Mouse (Mus musculus) forebrain, embryonic 14.5 days (tissue): ENCODE measurements around the gene Gm10282. TPM values are rescaled to one million over a fixed set of nuclear protein-coding genes. Genes with fewer than 3 reads are reported as not detected.

Experiments used
- ATAC-seq: fragments of 200-750 bp; cut with Nextera tagmentation; 2 replicates; pipeline ENCODE4 v1.8.0; 2017; ENCODE audit warnings: mild to moderate bottlenecking, moderate library complexity
- DNase-seq: peaks from one replicate; pipeline ENCODE4 v3.0.0-alpha.2; 2015; ENCODE audit warnings: low spot score
- H3K27ac ChIP-seq: fragments of 300-500 bp; sonication (generic); 2 replicates; pipeline ENCODE4 v1.5.1; 2014; ENCODE audit warnings: low read depth, mild to moderate bottlenecking, control low read depth, low read length, moderate library complexity
- H3K27me3 ChIP-seq: fragments of 300-500 bp; sonication (generic); replicated peaks from 2 replicates; pipeline ENCODE4 v1.6.1; 2014; ENCODE audit warnings: low read length, control low read depth, mixed read lengths; ENCODE audit not compliant: control insufficient read depth, insufficient read depth
- H3K36me3 ChIP-seq: fragments of 300-500 bp; sonication (generic); 2 replicates; pipeline ENCODE4 v1.6.1; 2014; ENCODE audit warnings: low read length, control low read depth; ENCODE audit not compliant: control insufficient read depth, insufficient read depth
- H3K4me1 ChIP-seq: fragments of 300-500 bp; sonication (generic); 2 replicates; pipeline ENCODE4 v1.6.1; 2014; ENCODE audit warnings: antibody characterized with exemption, low read length, control low read depth; ENCODE audit not compliant: control insufficient read depth, insufficient read depth
- H3K4me2 ChIP-seq: fragments of 300-500 bp; sonication (generic); 2 replicates; pipeline ENCODE4 v1.6.1; 2014; ENCODE audit warnings: mild to moderate bottlenecking, control low read depth, low read length
- H3K4me3 ChIP-seq: fragments of 300-500 bp; sonication (generic); 2 replicates; pipeline ENCODE4 v1.5.1; 2014; ENCODE audit warnings: low read depth, low read length, control low read depth
- H3K9ac ChIP-seq: fragments of 300-500 bp; sonication (generic); 2 replicates; pipeline ENCODE4 v1.6.1; 2014; ENCODE audit warnings: mild to moderate bottlenecking, low read length, control low read depth, moderate library complexity
- H3K9me3 ChIP-seq: fragments of 300-500 bp; sonication (generic); replicated peaks from 2 replicates; pipeline ENCODE4 v1.6.1; 2016; ENCODE audit warnings: low read length, control low read depth, mixed read lengths; ENCODE audit not compliant: control insufficient read depth
- whole genome bisulfite sequencing: fragments of 180-500 bp; shearing (Covaris S2); extraction: QIAGEN DNeasy Blood & Tissue Kit; methylation state at CpG from one replicate; pipeline ENCODE4 v1.1.7; 2014; 5-methylcytosine and 5-hydroxymethylcytosine counted together
- polyA plus RNA-seq: library from polyadenylated mRNA; unstranded; fragments of >200 nt; fragmentation: Nextera tagmentation; extraction: Ambion mirVana; gene quantifications from 2 replicates; pipeline ENCODE4 v1.2.1, GENCODE M21; 2014

Gm10282 gene
- polyA plus RNA-seq, 1 experiment from 2014 or later: 31.0 TPM

DNA sequence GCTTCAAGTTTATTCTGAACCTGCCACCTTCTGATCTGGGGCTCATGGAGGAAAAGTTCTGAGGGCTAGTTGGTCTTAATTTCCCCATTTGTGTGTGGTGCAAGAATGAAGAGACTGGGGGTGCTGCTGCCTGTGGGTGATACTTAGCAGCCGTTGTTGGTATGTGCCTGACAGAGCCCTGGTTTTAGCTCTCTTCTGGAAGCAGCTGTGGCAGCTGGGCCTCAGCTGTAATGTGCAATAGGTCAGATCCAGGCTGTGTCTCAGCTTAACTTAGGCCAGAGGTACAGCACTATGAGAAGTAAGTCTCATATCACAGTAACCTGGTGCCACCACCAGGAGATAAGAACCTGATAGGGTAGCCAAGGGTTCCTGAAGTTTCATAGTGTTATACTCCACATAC lies 42.5 kb upstream of the Gm10282 start:
- WGBS: 84% methylated on average over 1 of the region's 1 CpGs
- no peaks in the 10 kb centered on the region for H3K9me3 ChIP-seq
- no peaks in the 10 kb centered on the region for H3K27me3 ChIP-seq
- H3K27ac ChIP-seq: no peak overlapping the region
- no peak overlapping the region for H3K4me2 ChIP-seq
- ATAC-seq: no peak
- H3K4me3 ChIP-seq: no peak overlapping the region
- H3K36me3 ChIP-seq: peaks cover 66% of the 10 kb centered on the region
- no peak overlapping the region for H3K9ac ChIP-seq
- H3K4me1 ChIP-seq: no peaks in the 10 kb centered on the region
- no peak for DNase-seq

- WGBS: 74% methylated on average over 4 of the region's 4 CpGs
- H3K4me3 ChIP-seq: no peak overlapping the region
- no peak overlapping the region for H3K27ac ChIP-seq
- H3K36me3 ChIP-seq: peaks cover 85% of the 10 kb centered on the region
- H3K4me1 ChIP-seq: no peaks in the 10 kb centered on the region
- H3K4me2 ChIP-seq: no peak overlapping the region
- ATAC-seq (no peak), DNase-seq (no peak)
- H3K27me3 ChIP-seq: no peaks in the 10 kb centered on the region
- no peaks in the 10 kb centered on the region for H3K9me3 ChIP-seq
- no peak overlapping the region for H3K9ac ChIP-seq
Observed at GRCm38 (mm10) chr8:72343725-72344124, 38.7 kb upstream of the Gm10282 start.

DNA sequence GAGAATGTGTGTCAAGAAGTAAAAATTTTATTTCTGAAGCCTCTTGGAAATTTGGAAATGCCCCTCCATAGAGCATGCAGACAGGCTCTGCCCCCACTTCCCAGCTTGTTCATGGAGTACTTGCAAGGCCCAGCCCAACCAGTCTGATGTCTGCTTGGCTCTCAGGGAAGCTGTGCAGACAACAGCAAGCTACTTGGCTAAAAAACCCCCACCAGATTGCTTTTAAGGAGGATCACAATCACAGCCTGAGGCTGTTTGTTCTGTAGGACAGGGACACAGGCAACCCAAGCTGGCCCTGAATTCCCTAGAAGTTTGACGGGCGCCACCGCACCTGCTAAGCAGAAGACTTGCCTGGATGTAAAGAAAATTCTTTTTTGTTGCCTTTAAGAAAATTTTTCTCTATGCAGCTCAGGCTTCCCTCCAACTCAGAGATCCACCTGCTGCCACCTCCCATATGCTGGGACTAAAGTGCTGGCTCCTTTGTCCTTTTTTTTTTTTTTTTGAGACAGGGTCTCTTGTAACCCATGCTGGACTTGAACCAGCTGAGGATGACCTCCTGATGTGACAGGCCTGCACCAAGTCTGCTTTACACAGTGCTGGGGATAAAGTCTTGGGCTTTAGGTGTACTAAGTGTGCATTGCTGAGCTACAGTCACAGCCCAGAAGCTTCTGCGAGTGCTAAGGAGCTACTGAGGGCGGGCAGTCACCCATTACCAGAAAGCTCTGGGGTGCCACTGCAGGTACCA lies 37.7 kb upstream of the Gm10282 start:
- peaks cover 89% of the 10 kb centered on the region for H3K36me3 ChIP-seq
- ATAC-seq (no peak), DNase-seq (no peak)
- H3K4me3 ChIP-seq: no peak overlapping the region
- H3K9me3 ChIP-seq: no peaks in the 10 kb centered on the region
- no peaks in the 10 kb centered on the region for H3K4me1 ChIP-seq
- WGBS: 92% methylated on average over 5 of the region's 5 CpGs
- H3K27me3 ChIP-seq: no peaks in the 10 kb centered on the region
- no peak overlapping the region for H3K9ac ChIP-seq
- H3K27ac ChIP-seq: no peak overlapping the region
- no peak overlapping the region for H3K4me2 ChIP-seq

GRCm38 (mm10) chr8:72337034-72337433 lies 32.0 kb upstream of the Gm10282 start:
- ATAC-seq: no peak
- H3K4me1 ChIP-seq: no peaks in the 10 kb centered on the region
- peaks cover 67% of the 10 kb centered on the region for H3K36me3 ChIP-seq
- no peak overlapping the region for H3K9ac ChIP-seq
- no peak overlapping the region for H3K4me2 ChIP-seq
- H3K27me3 ChIP-seq: no peaks in the 10 kb centered on the region
- H3K4me3 ChIP-seq: no peak overlapping the region
- H3K9me3 ChIP-seq: no peaks in the 10 kb centered on the region
- no peak overlapping the region for H3K27ac ChIP-seq
- DNase-seq: no peak

GRCm38 (mm10) chr8:72336273-72336672 lies 31.2 kb upstream of the Gm10282 start:
- Histone ChIP-seq H3K36me3 (peaks cover 62% of the 10 kb centered on the region), H3K4me1 (no peaks in the 10 kb centered on the region), H3K9me3 (no peaks in the 10 kb centered on the region), H3K27me3 (no peaks in the 10 kb centered on the region), H3K27ac (no peak overlapping the region), H3K4me3 (no peak overlapping the region), H3K4me2 (no peak overlapping the region), H3K9ac (no peak overlapping the region)
- WGBS: 84% methylated on average over 2 of the region's 2 CpGs
- no peak for ATAC-seq
- DNase-seq: no peak

DNA sequence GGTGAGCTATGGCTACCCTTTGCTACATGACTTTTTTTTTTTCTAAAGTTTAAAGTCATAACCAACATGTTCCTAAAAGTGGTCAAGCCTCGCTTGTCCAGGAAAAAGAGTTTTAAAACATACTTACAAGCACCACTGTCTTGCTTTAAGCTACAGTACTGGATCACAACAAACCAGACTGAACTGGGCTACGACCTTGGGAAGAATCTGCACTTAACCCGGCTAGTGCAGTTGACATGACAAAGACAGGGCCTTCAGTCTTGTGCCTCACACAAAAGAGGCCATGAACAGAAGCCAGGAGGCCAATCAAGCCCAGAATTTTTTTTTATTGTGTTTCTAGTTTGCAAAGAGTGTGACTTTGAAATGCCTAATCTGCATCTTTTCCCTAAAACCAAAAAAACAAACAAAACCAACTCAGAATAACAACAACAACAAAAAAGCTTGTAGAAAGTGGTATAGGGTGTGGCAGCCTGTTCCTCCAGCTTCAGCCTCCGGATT lies 29.1 kb upstream of the Gm10282 start:
- Histone ChIP-seq H3K4me2 (no peak overlapping the region), H3K4me1 (no peaks in the 10 kb centered on the region), H3K4me3 (no peak overlapping the region), H3K27ac (no peak overlapping the region), H3K9ac (no peak overlapping the region), H3K36me3 (peaks cover 41% of the 10 kb centered on the region), H3K27me3 (no peaks in the 10 kb centered on the region), H3K9me3 (no peaks in the 10 kb centered on the region)
- 71% methylated on average over 4 of the region's 4 CpGs for WGBS
- no peak for ATAC-seq
- no peak for DNase-seq

- no peak overlapping the region for H3K9ac ChIP-seq
- ATAC-seq (no peak), DNase-seq (no peak)
- no peaks in the 10 kb centered on the region for H3K27me3 ChIP-seq
- no peaks in the 10 kb centered on the region for H3K4me1 ChIP-seq
- no peak overlapping the region for H3K4me2 ChIP-seq
- WGBS: 55% methylated on average over 3 of the region's 3 CpGs
- no peak overlapping the region for H3K4me3 ChIP-seq
- H3K27ac ChIP-seq: no peak overlapping the region
- no peaks in the 10 kb centered on the region for H3K9me3 ChIP-seq
- peaks cover 35% of the 10 kb centered on the region for H3K36me3 ChIP-seq
Observed at GRCm38 (mm10) chr8:72333429-72334143, 28.5 kb upstream of the Gm10282 start.

DNA sequence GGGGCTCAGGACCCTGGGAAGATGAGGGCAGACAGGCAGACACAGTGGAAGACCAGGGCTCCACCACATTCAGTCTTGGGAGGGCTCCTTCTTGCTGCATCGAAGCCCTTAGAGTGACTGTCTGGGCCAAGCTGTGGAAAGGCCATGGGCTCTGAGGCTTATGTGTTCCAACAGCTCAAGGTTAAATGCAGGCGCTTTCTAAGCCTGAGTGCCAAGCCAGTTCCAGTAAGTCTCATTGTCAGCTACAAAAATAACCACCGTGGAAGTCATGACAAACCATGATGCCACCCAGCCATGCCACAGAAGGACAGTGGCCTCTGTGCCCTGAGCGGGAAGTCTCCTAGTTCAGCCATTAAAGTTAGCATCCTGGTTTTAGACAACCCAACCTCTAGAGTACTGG lies 26.6 kb upstream of the Gm10282 start:
- Histone ChIP-seq H3K27ac (no peak overlapping the region), H3K9ac (no peak overlapping the region), H3K4me2 (no peak overlapping the region), H3K4me1 (no peaks in the 10 kb centered on the region), H3K9me3 (no peaks in the 10 kb centered on the region), H3K36me3 (peaks cover 18% of the 10 kb centered on the region), H3K4me3 (no peak overlapping the region), H3K27me3 (no peaks in the 10 kb centered on the region)
- no peak for DNase-seq
- ATAC-seq: no peak
- WGBS: 92% methylated on average over 4 of the region's 4 CpGs
